Mouse (Mus musculus) cerebellum, postnatal 36 days (tissue): ENCODE measurements at regions not wholly inside any gene's neighbourhood (a gene's known extent, or its start where the extent isn't known, plus 50 kb on each side); places are given as distances from the start of the nearest gene placed in this dataset.
A peak's percentile ranks its signal among the peaks of the same experiment; 100 is the strongest.

ENCODE experiments used
- DNase-seq, 2 experiments: peaks; one replicate each; pipeline ENCODE4 v3.0.0; 2021 to 2022; ENCODE audit warnings: mixed read lengths in 2 of 2

DNA sequence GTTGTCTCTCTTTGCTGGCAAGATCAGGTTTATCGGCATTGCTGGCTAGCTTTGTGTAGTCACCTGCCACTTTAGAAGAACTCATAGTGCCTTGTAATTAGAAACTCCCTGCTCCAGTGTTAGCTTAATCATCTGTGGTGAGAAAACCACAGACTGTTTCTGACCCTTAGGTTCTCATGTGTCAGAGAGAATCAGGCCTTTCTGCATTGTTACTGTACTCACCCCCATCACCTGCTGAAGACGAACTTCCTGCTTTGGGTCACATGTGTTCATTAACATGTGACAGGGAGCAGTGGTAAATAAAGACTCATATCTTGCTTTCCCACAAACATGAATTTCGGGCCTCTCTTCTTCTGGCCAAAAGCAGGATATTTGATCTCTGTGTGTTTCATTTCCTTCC lies 102.6 kb downstream of the Cnga2 start:
- no peak for DNase-seq

DNA sequence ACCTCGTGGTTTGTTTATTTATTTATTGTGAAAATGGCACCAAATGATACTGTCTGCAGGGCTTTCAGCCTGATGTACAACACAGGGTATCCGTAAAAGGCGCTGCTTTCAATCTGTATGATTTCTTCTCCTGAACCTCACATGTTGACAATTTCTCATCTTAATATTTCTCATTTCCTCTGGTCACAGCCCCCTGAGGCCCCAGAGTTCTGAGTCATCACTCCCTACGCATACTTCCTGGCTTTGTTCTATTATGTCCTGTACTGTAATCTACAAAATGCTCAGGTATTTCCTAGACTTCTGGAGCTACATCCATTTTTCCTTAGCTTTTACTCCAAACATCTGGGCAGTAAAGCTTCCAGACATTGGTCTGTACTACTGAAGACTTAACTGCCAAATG lies 103.0 kb downstream of the Cnga2 start:
- DNase-seq = no peak

DNA sequence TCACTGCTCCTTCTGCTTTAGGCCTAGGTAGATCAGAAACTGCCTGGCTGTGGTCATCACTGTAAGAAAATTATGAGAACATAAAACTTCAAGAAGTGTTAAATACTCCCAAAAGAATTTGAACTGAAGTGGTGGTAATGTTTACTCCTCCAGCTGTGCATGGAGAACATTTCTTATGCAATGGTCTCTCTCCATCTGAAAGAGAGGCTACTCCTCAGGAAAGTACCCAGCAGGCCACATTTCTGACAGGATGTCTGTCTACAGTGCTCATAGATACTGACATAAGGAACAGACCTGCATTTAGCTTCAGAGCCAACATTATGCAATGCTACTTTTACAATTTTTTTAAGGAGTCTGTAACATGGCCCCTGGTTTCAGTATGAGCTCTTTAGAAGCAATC lies 79.9 kb upstream of the Magea4 start:
- DNase-seq = no peak

DNA sequence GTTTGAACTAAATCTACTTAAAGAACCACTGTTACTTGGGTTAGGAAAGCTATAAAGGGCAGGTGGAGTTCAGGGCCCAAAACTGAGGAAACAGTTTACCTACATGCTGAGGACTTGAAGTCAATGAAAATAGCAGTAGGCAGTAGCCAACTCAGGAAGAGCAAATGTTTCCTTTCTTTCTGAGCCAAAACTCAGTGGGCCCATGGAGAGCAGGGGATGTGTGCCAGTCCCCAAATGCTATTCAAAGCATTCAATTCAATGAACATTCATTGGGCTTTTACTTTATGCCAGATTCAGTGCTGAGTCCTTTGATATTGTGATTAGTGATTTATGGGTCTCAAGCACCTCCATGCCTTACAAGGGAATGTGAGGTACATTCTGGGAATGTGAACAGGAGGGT lies 52.7 kb upstream of the Magea4 start:
- peak; percentile 2 to 4 for DNase-seq
